Mouse (Mus musculus): ENCODE measurements at regions not wholly inside any gene's neighbourhood (a gene's known extent, or its start where the extent isn't known, plus 50 kb on each side); places are given as distances from the start of the nearest gene placed in this dataset.

DNA sequence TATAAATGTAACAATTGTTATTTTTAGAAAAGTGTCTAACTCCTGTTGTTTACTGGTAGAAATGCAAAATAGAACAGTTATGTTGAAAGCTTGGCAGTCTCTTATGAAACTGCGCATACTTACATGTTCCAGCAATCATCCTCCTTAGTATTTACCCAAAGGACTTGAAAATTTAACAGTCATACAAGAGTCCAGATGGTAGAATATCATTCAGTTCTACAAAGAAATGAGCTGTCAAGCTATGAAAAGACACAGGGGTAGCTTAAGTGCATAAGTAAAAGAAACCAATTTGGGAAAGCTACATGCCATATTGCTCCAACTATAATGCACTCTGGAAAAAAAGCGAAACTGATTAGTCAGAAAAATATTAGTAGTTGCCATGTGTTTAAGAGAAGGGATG, 196.7 kb downstream of the Ndufa4 start:
- no peaks in the 10 kb centered on the region for H3K27me3 ChIP-seq (ENCODE audit: control insufficient read depth, insufficient read depth, low read length)
- 88% methylated on average over 2 of the region's 2 CpGs for WGBS
- H3K36me3 ChIP-seq (ENCODE audit: control insufficient read depth, insufficient read depth, low read length) = no peaks in the 10 kb centered on the region
- H3K4me1 ChIP-seq (ENCODE audit: control insufficient read depth, insufficient read depth, low read length) = no peaks in the 10 kb centered on the region
- H3K27ac ChIP-seq = no peak overlapping the region
- TF ChIP-seq EP300 (IDR thresholded peaks at IDR 0.05; ENCODE audit: insufficient read depth, low read depth, low read length) = no peak
- TF ChIP-seq POLR2A (IDR thresholded peaks at IDR 0.05; ENCODE audit: insufficient read depth, low read depth, low read length) = no peak
- TF ChIP-seq CTCF (IDR thresholded peaks at IDR 0.05) = no peak
- no peak overlapping the region for H3K4me3 ChIP-seq
- no peak overlapping the region for H3K9ac ChIP-seq (ENCODE audit: low read depth, low read length)
- DNase-seq = no peak
- no peaks in the 10 kb centered on the region for H3K79me2 ChIP-seq (replicated peaks; ENCODE audit: control insufficient read depth, insufficient read depth, low read length)
- intact Hi-C loops (cut with DNase I) = no loop called here

DNA sequence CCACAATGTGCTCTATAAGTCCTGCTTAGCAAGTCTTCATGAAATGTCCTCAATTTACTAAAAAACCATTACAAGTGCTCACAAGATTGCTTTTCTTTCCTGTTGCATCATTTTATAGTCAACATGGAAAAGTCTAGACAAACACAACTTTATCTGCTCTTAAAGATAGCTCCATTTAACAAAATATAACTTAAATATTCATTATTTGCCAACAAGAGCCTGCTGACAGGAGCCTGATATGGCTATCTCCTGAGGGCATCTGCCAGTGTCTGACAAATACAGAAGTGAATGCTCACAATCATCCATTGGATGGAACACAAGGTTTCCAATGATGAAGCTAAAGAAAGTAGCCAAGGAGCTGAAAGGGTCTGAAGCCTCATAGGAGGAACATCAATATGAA, 197.8 kb downstream of the Ndufa4 start:
- H3K4me3 ChIP-seq = no peak overlapping the region
- H3K27ac ChIP-seq = no peak overlapping the region
- no peaks in the 10 kb centered on the region for H3K4me1 ChIP-seq (ENCODE audit: control insufficient read depth, insufficient read depth, low read length)
- DNase-seq = no peak
- H3K79me2 ChIP-seq (replicated peaks; ENCODE audit: control insufficient read depth, insufficient read depth, low read length) = no peaks in the 10 kb centered on the region
- H3K9ac ChIP-seq (ENCODE audit: low read depth, low read length) = no peak overlapping the region
- intact Hi-C loops (cut with DNase I) = no loop called here
- H3K27me3 ChIP-seq (ENCODE audit: control insufficient read depth, insufficient read depth, low read length) = no peaks in the 10 kb centered on the region
- no peaks in the 10 kb centered on the region for H3K36me3 ChIP-seq (ENCODE audit: control insufficient read depth, insufficient read depth, low read length)
- TF ChIP-seq EP300 (IDR thresholded peaks at IDR 0.05; ENCODE audit: insufficient read depth, low read depth, low read length) = no peak
- TF ChIP-seq POLR2A (IDR thresholded peaks at IDR 0.05; ENCODE audit: insufficient read depth, low read depth, low read length) = no peak
- TF ChIP-seq CTCF (IDR thresholded peaks at IDR 0.05) = no peak

Measured in heart, adult 2 months (tissue).